Mouse (Mus musculus) hindbrain, embryonic 10.5 days (tissue): ENCODE data around the gene Rnf227. TPM values are rescaled to one million over a fixed set of nuclear protein-coding genes. Genes with fewer than 3 reads are reported as not detected.

Experiments used
- DNase-seq: peaks from one replicate; pipeline ENCODE4 v3.0.0-alpha.2; 2017; ENCODE audit warnings: low spot score
- H3K27ac ChIP-seq: fragments of 300-500 bp; sonication (generic); 2 replicates; pipeline ENCODE4 v1.5.1; 2016; ENCODE audit warnings: mild to moderate bottlenecking, moderate library complexity
- H3K27me3 ChIP-seq: fragments of 300-500 bp; sonication (generic); 2 replicates; pipeline ENCODE4 v1.6.1; 2016; ENCODE audit warnings: mild to moderate bottlenecking; ENCODE audit not compliant: poor library complexity, insufficient read depth, severe bottlenecking
- H3K36me3 ChIP-seq: fragments of 300-500 bp; sonication (generic); 2 replicates; pipeline ENCODE4 v1.6.1; 2016; ENCODE audit warnings: mild to moderate bottlenecking, moderate library complexity
- H3K4me1 ChIP-seq: fragments of 300-500 bp; sonication (generic); replicated peaks from 2 replicates; pipeline ENCODE4 v1.6.1; 2016; ENCODE audit warnings: mild to moderate bottlenecking
- H3K4me3 ChIP-seq: fragments of 300-500 bp; sonication (generic); 2 replicates; pipeline ENCODE4 v1.5.1; 2016; ENCODE audit warnings: mild to moderate bottlenecking, moderate library complexity
- H3K9me3 ChIP-seq: fragments of 300-500 bp; sonication (generic); 2 replicates; pipeline ENCODE4 v1.6.1; 2016; ENCODE audit warnings: mild to moderate bottlenecking, moderate library complexity
- WGBS: fragments of 180-500 bp; shearing (Covaris S2); methylation state at CpG from one replicate; pipeline ENCODE4 v1.1.7; 2016; 5-methylcytosine and 5-hydroxymethylcytosine counted together
- polyA plus RNA-seq: library from polyadenylated mRNA; unstranded; fragments of >200 nt; fragmentation: Nextera tagmentation; extraction: Ambion mirVana; gene quantifications from 2 replicates; pipeline ENCODE4 v1.2.1, GENCODE M21; 2016

Gene Rnf227
- polyA plus RNA-seq, 1 experiment from 2014 or later = 19.9 TPM

DNA sequence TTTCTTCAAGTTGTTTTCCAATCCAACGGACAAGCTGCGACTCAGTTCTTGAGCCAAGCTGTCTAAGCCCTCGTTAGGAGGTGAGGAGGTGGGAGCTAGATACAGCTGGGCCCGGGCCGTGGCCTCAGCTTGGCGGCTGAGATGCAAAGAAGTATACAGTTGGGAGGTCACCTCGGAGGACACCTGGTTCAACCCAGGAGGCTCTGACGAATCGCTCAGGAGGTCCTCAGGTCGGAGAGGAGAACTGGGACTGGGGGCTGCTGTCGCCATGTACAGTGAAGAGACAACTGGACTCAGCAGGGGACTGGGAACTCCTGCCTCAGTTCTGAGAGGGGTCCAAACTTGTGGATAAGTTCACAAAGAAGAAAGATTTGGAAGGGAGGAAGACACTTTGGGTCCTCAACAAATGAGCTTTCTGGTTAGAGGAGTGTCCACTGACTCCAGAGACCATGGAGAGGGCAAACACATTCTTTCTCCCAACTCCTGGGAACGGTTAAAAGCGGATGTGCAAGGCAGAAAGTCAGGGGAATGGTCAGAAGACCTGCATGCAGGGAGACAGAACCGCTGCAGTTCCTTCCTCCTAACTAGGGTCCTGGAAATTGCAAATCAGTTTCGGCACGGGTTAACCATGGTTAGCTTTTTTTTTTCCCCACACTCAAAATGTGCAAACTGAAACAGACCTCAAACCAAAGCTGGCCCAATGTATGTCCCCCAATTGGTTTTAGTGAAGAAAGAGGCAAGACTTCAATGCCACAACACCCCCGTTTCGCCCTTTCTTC, 17.4 kb upstream of the Rnf227 start:
- Histone ChIP-seq H3K27me3 (peaks cover 16% of the 10 kb centered on the region), H3K4me1 (peaks cover 56% of the 10 kb centered on the region), H3K4me3 (peak overlapping the region; percentile 72), H3K27ac (peak overlapping the region; percentile 97), H3K36me3 (peaks cover 33% of the 10 kb centered on the region), H3K9me3 (no peaks in the 10 kb centered on the region)
- 29% methylated on average over 18 of the region's 18 CpGs for WGBS
- DNase-seq = no peak

DNA sequence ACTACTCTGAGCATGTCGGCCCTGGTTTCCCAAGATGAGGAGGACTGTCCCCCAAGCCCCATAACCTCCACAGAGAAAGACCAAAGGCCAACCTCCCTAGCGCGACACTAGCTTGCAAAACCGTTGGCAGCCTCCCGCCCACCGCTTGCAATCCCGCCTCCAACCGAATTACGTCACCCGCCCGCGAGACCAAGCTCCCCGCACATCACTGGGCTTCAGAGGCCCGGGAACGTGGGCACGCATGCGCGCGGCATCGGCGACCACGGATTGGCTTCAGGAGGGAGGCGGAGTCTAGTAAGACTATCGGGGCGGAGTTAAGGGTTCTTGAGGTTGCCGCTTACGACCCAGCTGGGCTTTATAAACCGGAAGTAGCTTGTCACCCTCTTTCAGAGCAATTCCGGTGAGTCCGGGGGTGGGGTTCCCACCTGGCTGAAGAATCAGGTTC, 16.6 kb upstream of the Rnf227 start, which contains the start of the genes Cntrob and Trappc1:
Cntrob (minus strand) TSS at position 109 of the 445 bp plus-strand sequence.
Trappc1 (plus strand) TSS at position 314 of the 445 bp plus-strand sequence.
- H3K4me3 ChIP-seq = peak within 1 kb of the TSS; percentile 72

DNA sequence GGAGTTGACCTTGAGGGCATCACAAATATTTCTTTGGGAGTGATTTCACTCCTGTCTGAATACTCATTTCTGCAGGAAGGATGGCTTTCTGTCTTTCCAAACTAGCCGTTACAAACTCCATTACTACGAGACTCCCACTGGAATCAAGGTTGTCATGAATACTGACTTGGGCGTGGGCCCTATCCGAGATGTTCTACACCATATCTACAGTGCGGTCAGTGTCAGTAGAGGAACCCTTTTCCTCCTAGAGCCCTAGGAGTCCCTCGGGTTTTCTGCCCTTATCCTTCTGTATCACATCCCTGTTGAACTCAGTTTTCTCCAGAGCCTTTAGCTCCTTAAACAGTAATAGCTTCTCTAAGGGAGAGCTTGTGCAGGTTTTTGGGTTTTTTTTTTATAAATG, 15.5 kb upstream of the Rnf227 start:
- Histone ChIP-seq H3K27me3 (peaks cover 35% of the 10 kb centered on the region), H3K4me3 (peak overlapping the region; percentile 72), H3K36me3 (peaks cover 14% of the 10 kb centered on the region), H3K27ac (peak overlapping the region; percentile 97), H3K9me3 (no peaks in the 10 kb centered on the region), H3K4me1 (peaks cover 56% of the 10 kb centered on the region)
- 80% methylated on average over 6 of the region's 6 CpGs for WGBS
- no peak for DNase-seq

More for the DNA sequence above, 16.6 kb upstream of the Rnf227 start, which contains the start of the genes Cntrob and Trappc1:
- peaks cover 24% of the 10 kb centered on the region for H3K27me3 ChIP-seq
- under 1% methylated on average over 30 of the region's 30 CpGs for WGBS
- H3K9me3 ChIP-seq = no peaks in the 10 kb centered on the region
- peaks cover 56% of the 10 kb centered on the region for H3K4me1 ChIP-seq
- peak within 1 kb of the TSS; percentile 97 for H3K27ac ChIP-seq
- peak; percentile 100 for DNase-seq
- H3K36me3 ChIP-seq = peaks cover 25% of the 10 kb centered on the region

DNA sequence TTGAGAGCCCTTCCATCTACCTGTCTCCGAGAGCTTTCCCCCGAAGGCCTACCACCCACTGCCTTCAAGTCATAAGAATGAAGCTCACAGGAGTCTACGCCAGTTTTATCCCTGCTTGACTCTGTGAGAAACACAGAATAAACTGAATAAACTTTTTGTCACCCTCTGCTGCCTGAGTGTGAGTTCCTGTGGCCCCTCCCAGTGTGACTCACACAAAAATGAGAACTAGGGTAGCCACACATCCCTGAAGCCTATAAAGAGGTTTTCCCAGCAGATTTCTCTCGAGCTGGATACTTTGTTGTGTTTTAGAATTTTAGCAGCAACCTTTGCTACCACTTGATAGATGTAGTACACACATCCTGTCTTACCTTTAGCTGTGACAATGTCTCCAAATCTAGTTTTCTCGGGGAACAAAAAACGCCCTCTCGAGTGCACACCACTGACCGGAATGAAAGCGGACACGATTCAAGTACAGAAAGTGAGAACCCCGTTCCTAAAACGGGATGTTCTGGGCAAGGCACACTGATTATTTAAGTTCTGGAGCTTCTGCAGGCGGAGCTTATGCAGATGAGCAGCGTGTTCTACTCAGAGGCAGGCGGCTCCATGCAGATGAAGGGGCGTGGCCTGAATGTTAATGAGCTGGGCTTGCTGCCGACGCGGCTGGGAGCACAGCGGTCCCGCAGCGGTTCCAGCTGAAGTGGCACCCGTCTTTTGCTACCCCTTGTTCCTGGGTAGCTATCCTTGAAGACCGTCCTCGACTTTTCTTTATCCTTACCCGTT, 14.4 kb upstream of the Rnf227 start, which contains the start of gene Kcnab3:
Kcnab3 (plus strand) TSS at position 631 of the 780 bp plus-strand sequence.
- Histone ChIP-seq H3K4me1 (peaks cover 54% of the 10 kb centered on the region), H3K4me3 (peak within 1 kb of the TSS; percentile 58), H3K27ac (peak within 1 kb of the TSS; percentile 86), H3K27me3 (peaks cover 46% of the 10 kb centered on the region), H3K36me3 (peaks cover 3% of the 10 kb centered on the region), H3K9me3 (no peaks in the 10 kb centered on the region)
- 12% methylated on average over 26 of the region's 26 CpGs for WGBS
- DNase-seq = peak; percentile 85

DNA sequence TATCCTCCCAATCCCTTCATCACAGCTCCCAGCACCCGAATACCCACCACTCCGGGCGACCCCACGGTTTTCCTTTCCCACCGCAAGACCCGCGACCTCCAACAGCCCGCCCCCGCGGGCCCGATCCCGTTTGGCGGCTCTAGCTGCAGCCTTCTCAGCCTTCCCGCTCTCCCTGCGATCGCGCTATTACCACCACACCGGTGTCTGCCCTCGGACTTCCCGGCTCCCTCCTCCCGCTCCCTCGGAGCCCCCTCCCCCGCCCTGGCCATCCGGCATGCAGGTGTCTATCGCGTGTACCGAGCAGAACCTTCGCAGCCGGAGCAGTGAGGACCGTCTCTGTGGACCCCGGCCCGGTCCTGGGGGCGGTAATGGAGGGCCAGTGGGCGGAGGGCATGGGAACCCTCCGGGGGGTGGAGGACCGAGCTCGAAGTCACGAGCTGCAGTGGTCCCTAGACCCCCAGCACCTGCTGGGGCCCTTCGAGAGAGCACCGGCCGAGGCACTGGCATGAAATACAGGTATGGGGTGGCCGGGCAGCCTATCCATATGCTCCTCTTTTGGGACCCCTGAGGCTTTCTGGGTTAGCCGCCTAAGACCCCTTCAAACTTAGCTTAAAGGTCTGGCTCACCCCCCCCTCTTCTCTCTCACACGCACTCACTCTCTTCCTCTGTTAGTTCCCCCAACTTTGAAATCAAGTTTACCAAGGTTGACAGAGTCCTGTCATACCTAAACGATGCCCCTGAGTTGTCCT, 13.7 kb upstream of the Rnf227 start:
- 1% methylated on average over 45 of the region's 45 CpGs for WGBS
- Histone ChIP-seq H3K36me3 (no peaks in the 10 kb centered on the region), H3K27ac (peak overlapping the region; percentile 86), H3K4me1 (peaks cover 61% of the 10 kb centered on the region), H3K9me3 (no peaks in the 10 kb centered on the region), H3K27me3 (peaks cover 53% of the 10 kb centered on the region), H3K4me3 (peak overlapping the region; percentile 58)
- DNase-seq = no peak

DNA sequence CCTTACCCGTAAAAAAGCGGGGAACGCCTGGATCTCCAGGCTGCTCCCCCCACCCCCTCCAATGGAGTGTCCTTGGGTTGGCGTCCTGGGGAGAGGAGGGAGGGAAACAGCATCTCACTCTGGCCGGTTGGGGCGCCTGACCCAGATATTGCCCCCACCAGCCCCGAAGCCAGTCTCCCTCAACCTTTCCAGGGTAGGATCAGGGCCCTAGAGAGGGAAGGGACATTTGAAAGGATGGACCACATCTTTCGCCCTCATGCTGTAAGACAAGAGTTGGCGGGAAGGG, 13.2 kb upstream of the Rnf227 start:
- 8% methylated on average over 9 of the region's 9 CpGs for WGBS
- no peak for DNase-seq
- Histone ChIP-seq H3K4me1 (peaks cover 61% of the 10 kb centered on the region), H3K36me3 (no peaks in the 10 kb centered on the region), H3K4me3 (peak overlapping the region; percentile 58), H3K27me3 (peaks cover 54% of the 10 kb centered on the region), H3K27ac (no peak overlapping the region), H3K9me3 (no peaks in the 10 kb centered on the region)

DNA sequence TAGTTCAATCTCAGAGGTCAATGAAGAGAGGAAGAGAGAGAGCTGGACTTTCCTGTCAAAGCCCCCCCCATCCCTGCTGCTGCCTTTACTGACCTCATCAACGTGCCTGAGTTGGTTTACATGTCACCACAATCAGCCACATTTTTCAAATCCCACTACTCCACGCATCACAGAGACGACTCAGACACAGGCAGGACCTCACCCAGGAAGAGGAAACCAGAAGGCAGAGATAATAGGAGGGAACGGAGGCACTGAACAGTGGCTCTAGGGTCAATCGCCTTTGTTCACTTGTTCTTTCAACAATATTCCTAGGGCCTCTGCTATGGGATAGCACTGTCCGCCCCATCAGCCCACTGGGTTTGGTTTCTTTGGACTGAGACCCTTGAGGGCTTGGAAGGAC, 12.6 kb upstream of the Rnf227 start:
- DNase-seq = no peak
- H3K4me3 ChIP-seq = 0 out of 2 replicates have a peak overlapping the region, but pooled peaks have one; percentile 58
- no peaks in the 10 kb centered on the region for H3K36me3 ChIP-seq
- WGBS = 46% methylated on average over 6 of the region's 6 CpGs
- H3K27me3 ChIP-seq = peaks cover 54% of the 10 kb centered on the region
- peaks cover 61% of the 10 kb centered on the region for H3K4me1 ChIP-seq
- H3K9me3 ChIP-seq = no peaks in the 10 kb centered on the region
- no peak overlapping the region for H3K27ac ChIP-seq

DNA sequence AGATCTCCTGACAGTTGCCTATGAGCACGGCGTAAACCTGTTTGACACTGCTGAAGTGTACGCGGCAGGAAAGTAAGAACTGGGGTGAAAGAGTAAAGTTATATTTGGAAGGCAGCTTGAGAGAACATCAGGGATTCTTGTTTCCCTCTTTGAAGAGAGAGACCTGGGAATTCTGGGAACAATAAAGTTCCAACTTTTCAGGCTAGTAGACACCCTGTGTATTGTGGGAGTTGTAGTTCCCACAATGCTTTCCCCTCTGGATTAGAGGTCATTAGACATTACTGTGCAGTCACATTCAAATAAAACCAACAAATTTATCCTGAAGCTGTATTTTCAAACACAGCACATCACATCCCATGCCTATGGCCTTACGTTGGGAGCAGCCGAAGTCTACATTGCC, 11.7 kb upstream of the Rnf227 start:
- WGBS = 90% methylated on average over 6 of the region's 6 CpGs
- no peaks in the 10 kb centered on the region for H3K9me3 ChIP-seq
- no peak for DNase-seq

DNA sequence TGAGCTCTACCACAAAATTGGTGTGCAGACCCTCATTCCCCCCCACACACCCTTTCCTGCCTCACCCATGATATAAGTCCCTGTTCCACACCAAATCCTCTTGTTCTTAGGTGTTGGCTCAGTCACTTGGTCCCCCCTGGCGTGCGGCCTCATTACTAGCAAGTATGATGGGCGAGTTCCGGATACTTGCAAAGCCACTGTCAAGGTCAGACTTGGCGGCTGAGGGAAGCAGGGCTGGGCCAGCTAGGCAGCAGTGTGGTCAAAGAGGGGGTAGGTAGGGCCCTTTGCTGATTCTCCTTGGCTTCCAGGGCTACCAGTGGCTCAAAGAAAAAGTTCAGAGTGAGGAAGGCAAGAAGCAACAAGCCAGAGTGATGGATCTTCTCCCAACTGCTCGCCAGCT, 9.1 kb upstream of the Rnf227 start:
- H3K4me3 ChIP-seq = peak overlapping the region; percentile 62
- H3K27me3 ChIP-seq = peaks cover 57% of the 10 kb centered on the region
- H3K27ac ChIP-seq = peak overlapping the region; percentile 12; the same call in 1 of the 2 replicates
- no peaks in the 10 kb centered on the region for H3K9me3 ChIP-seq
- 91% methylated on average over 6 of the region's 6 CpGs for WGBS
- H3K36me3 ChIP-seq = no peaks in the 10 kb centered on the region
- peaks cover 43% of the 10 kb centered on the region for H3K4me1 ChIP-seq
- no peak for DNase-seq

More for the DNA sequence above, 11.7 kb upstream of the Rnf227 start:
- peaks cover 54% of the 10 kb centered on the region for H3K27me3 ChIP-seq
- no peak overlapping the region for H3K4me3 ChIP-seq
- no peaks in the 10 kb centered on the region for H3K36me3 ChIP-seq
- peaks cover 62% of the 10 kb centered on the region for H3K4me1 ChIP-seq
- H3K27ac ChIP-seq = no peak overlapping the region

DNA sequence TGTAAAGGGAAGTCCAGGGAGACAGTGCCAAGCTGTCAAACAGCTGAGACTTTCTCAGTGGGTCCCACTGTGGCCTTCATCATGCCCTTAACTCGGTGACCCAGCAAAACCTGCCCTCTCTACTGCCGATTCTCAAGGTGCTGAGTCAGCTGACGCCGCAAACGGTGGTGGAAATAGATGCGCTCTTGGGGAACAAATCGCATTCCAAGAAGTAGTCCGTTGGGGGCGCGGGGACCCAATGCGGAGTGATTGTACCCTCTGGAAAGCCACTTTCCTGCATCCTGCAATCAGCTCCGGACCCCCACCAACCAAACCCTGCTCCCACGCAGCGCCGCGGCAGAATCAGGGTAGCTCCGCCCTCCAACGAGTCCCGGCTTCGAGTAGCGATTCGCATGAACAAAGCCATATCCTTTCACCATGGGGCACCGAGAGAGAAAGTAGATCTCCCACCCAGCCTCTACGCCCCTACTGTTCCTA, 8.3 kb upstream of the Rnf227 start:
- peak; percentile 86 for DNase-seq
- 3% methylated on average over 24 of the region's 24 CpGs for WGBS
- Histone ChIP-seq H3K27ac (peak overlapping the region; percentile 85), H3K4me1 (peaks cover 35% of the 10 kb centered on the region), H3K4me3 (peak overlapping the region; percentile 62), H3K27me3 (peaks cover 50% of the 10 kb centered on the region), H3K9me3 (no peaks in the 10 kb centered on the region), H3K36me3 (no peaks in the 10 kb centered on the region)

DNA sequence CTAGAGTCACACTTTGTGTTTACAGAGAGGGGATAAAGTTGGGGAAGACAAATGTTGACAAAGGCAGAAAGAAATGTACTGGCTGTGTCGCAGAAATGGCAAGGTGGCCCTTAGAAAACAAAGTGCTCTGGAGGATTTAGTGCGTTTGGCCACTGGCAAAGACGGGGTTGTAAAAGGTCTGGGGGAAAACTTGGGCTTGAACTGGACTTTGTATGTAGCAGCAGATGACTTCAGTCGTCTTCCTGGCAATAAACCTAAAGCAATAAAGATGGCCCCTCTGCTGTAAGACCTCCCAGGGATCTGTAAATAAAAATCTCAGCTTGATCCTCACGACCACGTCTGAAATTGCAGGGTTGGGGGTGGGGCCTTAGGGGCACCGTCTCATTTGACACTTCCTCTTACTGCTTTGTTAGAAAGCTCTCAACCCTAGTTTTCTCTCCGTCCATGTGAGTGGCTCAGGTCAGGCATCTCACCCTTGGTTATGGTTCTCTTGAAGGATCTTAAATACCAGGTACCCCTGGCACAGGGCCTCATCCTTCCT, 7.5 kb upstream of the Rnf227 start:
- Histone ChIP-seq H3K27me3 (peaks cover 42% of the 10 kb centered on the region), H3K4me3 (peak overlapping the region; percentile 62), H3K9me3 (peaks cover 5% of the 10 kb centered on the region; the same call in 1 of the 2 replicates), H3K27ac (peak overlapping the region; percentile 85), H3K36me3 (no peaks in the 10 kb centered on the region), H3K4me1 (peaks cover 27% of the 10 kb centered on the region)
- DNase-seq = no peak
- 36% methylated on average over 8 of the region's 8 CpGs for WGBS

DNA sequence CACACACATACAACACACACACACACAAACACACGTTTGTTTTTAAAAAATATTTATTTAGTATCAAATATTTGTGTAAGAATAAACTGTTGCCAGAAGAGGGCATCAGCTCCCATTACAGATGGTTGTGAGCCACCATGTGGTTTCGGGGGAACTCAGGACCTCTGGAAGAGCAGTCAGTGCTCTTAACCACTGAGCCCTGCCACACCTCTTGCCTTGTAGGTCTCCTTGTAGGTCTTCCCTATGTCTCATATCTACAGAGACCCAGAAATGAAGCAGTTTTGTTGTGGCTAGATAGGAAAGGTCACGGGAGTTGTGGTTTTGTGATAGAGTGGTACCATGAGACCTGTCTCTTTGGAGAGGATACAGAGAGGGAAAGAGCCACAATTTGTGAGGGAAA, 6.3 kb upstream of the Rnf227 start:
- WGBS = 60% methylated on average over 3 of the region's 3 CpGs
- DNase-seq = no peak
- Histone ChIP-seq H3K4me3 (no peak overlapping the region), H3K9me3 (peaks cover 5% of the 10 kb centered on the region; the same call in 1 of the 2 replicates), H3K27ac (no peak overlapping the region), H3K27me3 (peaks cover 40% of the 10 kb centered on the region), H3K36me3 (no peaks in the 10 kb centered on the region), H3K4me1 (peaks cover 26% of the 10 kb centered on the region)
